Mouse (Mus musculus) limb, embryonic 14.5 days (tissue): ENCODE measurements around the gene Tsfm. TPM values are rescaled to one million over a fixed set of nuclear protein-coding genes. Genes with fewer than 3 reads are reported as not detected.

Experiments
- ATAC-seq: fragments of 200-750 bp; cut with Nextera tagmentation; 2 replicates; pipeline ENCODE4 v1.8.0; 2017; ENCODE audit warnings: low read depth, moderate number of reproducible peaks, moderate TSS enrichment; ENCODE audit not compliant: low FRiP score
- DNase-seq: peaks from one replicate; pipeline ENCODE4 v3.0.0-alpha.2; 2015; ENCODE audit warnings: low spot score
- H3K27ac ChIP-seq: fragments of 300-500 bp; sonication (generic); replicated peaks from 2 replicates; pipeline ENCODE4 v1.5.1; 2014; ENCODE audit warnings: low read depth, mild to moderate bottlenecking, low read length, moderate library complexity, mixed read lengths
- H3K27me3 ChIP-seq: fragments of 300-500 bp; sonication (generic); 2 replicates; pipeline ENCODE4 v1.6.1; 2014; ENCODE audit warnings: low read length, mixed read lengths; ENCODE audit not compliant: control insufficient read depth, insufficient read depth
- H3K36me3 ChIP-seq: fragments of 300-500 bp; sonication (generic); 2 replicates; pipeline ENCODE4 v1.6.1; 2014; ENCODE audit warnings: mild to moderate bottlenecking, low read length, moderate library complexity, mixed read lengths; ENCODE audit not compliant: control insufficient read depth, insufficient read depth
- H3K4me1 ChIP-seq: fragments of 300-500 bp; sonication (generic); 2 replicates; pipeline ENCODE4 v1.6.1; 2014; ENCODE audit warnings: antibody characterized with exemption, low read length, mixed read lengths; ENCODE audit not compliant: control insufficient read depth, insufficient read depth
- H3K4me2 ChIP-seq: fragments of 300-500 bp; sonication (generic); replicated peaks from 2 replicates; pipeline ENCODE4 v1.6.1; 2014; ENCODE audit warnings: low read depth, mild to moderate bottlenecking, low read length, moderate library complexity; ENCODE audit not compliant: severe bottlenecking
- H3K4me3 ChIP-seq: fragments of 300-500 bp; sonication (generic); replicated peaks from 2 replicates; pipeline ENCODE4 v1.5.1; 2014; ENCODE audit warnings: low read length
- H3K9ac ChIP-seq: fragments of 300-500 bp; sonication (generic); 2 replicates; pipeline ENCODE4 v1.6.1; 2014; ENCODE audit warnings: mild to moderate bottlenecking, low read depth, low read length, moderate library complexity; ENCODE audit not compliant: severe bottlenecking
- H3K9me3 ChIP-seq: fragments of 300-500 bp; sonication (generic); 2 replicates; pipeline ENCODE4 v1.6.1; 2016; ENCODE audit warnings: low read length; ENCODE audit not compliant: control insufficient read depth
- POLR2A ChIP-seq: fragments of 200-500 bp; IDR thresholded peaks from 2 replicates; pipeline ENCODE4 v1.8.0; 2012; ENCODE audit warnings: inconsistent platforms, mild to moderate bottlenecking, moderate library complexity, borderline replicate concordance; ENCODE audit not compliant: insufficient read depth, insufficient read length; ENCODE audit errors: extremely low read depth
- WGBS: fragments of 180-500 bp; shearing (Covaris S2); extraction: QIAGEN DNeasy Blood & Tissue Kit; methylation state at CpG from one replicate; pipeline ENCODE4 v1.1.7; 2014; 5-methylcytosine and 5-hydroxymethylcytosine counted together
- polyA plus RNA-seq, 2 experiments: library from polyadenylated mRNA; depleted of rRNA in 1 of 2; stranded (reverse) in 1 of 2; unstranded in 1 of 2; fragments of >200 nt; fragmentation: Nextera tagmentation in 1 of 2; extraction: Ambion mirVana in 1 of 2; gene quantifications; 2 replicates each; pipeline versions ENCODE4 v1.2.1 to v1.2.3; 2012 to 2014

Gene Tsfm
- polyA plus RNA-seq, 2 experiments = 55.8 to 65.2 TPM

DNA sequence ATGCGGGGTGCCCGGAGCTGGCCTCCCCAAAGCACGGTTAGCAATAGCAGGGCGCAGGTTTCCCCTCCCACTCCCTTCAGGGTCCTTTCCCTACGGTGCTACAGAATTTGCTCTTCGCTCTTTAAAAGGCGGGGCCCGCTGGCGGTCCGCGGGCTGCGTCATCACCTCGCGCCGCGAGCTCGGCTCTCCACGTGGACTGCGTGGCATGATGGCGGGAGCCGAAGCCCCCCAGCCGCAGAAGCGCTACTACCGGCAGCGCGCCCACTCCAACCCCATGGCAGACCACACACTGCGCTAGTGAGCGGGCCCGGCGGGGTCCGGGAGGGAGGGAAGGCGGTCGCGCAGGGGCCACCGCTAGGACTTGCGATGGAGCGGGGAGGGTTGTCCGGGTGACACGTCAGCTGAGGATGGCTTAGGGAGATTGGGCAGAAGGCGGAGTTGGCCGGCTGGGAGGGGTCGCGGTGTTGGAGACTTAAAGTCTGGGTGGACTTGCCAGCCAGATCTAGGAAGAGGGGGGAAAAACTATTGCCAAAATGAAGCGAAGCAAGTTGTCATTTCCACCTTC, 11.2 kb upstream of the Tsfm start:
- Histone ChIP-seq H3K9me3 (no peaks in the 10 kb centered on the region), H3K4me3 (peak overlapping the region; percentile 87), H3K4me1 (peaks cover 12% of the 10 kb centered on the region), H3K27me3 (no peaks in the 10 kb centered on the region), H3K9ac (peak overlapping the region; percentile 76), H3K36me3 (peaks cover 22% of the 10 kb centered on the region), H3K27ac (peak overlapping the region; percentile 81), H3K4me2 (peak overlapping the region; percentile 94)
- under 1% methylated on average over 41 of the region's 44 CpGs for WGBS
- ATAC-seq (peak; percentile 89), DNase-seq (peak; percentile 89)
- peak; percentile 75; the same call in 1 of the 2 replicates for TF ChIP-seq POLR2A

DNA sequence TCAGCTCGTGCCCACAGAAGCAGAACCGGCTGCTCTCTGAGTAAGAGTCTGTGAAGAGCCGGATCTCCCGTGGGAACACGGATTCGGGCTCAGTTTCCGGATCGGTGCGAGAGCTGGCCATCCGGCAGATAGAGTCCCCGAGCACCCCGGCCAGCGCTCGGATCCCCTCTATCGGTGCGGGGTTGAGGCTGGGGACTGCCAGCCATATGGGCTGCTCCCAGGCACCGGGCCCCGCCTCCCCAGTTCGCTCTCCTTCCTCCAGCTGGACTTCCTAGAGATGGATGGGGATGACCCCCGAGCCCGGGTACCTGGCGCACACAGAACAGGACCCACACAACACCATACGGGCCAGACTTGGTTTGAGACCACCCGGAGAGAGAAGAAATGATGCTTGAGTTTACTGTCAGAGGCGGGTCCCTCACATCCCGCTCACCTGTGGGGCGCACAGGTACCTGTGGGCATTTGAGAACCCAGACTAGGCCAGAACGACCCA, 10.7 kb upstream of the Tsfm start, which contains the start of the genes Mettl1 and Eef1akmt3:
TSS of gene Mettl1 (plus strand) at position 141 of the 493 bp plus-strand sequence.
TSS of gene Eef1akmt3 (minus strand) at position 240 of the 493 bp plus-strand sequence.
- DNase-seq (no peak), ATAC-seq (peak; percentile 42)
- WGBS = under 1% methylated on average over 27 of the region's 28 CpGs
- H3K27me3 ChIP-seq = no peaks in the 10 kb centered on the region
- peak within 1 kb of the TSS; percentile 94 for H3K4me2 ChIP-seq
- peaks cover 22% of the 10 kb centered on the region for H3K36me3 ChIP-seq
- H3K27ac ChIP-seq = peak within 1 kb of the TSS; percentile 81
- H3K9me3 ChIP-seq = no peaks in the 10 kb centered on the region
- TF ChIP-seq POLR2A = no peak
- H3K4me1 ChIP-seq = peaks cover 12% of the 10 kb centered on the region
- peak within 1 kb of the TSS; percentile 87 for H3K4me3 ChIP-seq
- H3K9ac ChIP-seq = peak within 1 kb of the TSS; percentile 76

DNA sequence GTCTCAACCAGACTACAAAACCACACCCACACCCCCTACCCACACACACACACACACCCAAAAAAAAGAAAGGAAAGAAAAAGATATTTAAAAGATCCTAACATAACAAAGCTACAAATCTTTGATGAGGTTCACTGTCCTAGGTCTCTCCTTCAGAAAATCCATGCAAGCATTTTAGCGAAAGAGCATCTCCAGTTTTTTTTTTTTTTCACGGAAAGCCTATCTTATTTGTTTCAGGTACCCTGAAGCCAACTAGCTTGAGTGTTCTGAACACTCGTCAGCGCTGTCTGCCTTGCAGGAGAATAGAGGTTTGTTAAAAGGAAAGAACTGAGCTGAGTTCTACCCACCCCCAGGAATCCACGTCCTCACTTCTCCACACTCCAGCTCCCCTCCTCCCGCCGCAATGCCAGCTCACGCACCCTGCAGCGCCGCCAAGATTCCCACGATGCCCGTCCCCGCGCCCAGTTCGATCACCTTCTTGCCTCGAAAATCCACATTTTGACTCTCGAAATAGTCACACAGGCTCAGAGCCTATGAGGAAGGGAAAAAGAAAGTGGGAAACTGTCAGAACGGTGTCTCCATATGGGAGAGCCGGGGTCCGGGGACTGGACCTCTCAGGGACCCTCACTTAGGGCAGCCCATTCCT, 10.1 kb upstream of the Tsfm start:
- peak overlapping the region; percentile 81 for H3K27ac ChIP-seq
- H3K4me2 ChIP-seq = peak overlapping the region; percentile 94
- H3K27me3 ChIP-seq = no peaks in the 10 kb centered on the region
- 0 out of 2 replicates have a peak, but pooled peaks have one; percentile 2 for ATAC-seq
- peak overlapping the region; percentile 76 for H3K9ac ChIP-seq
- H3K4me1 ChIP-seq = peaks cover 12% of the 10 kb centered on the region
- WGBS = under 1% methylated on average over 20 of the region's 20 CpGs
- DNase-seq = no peak
- H3K36me3 ChIP-seq = peaks cover 19% of the 10 kb centered on the region
- TF ChIP-seq POLR2A = no peak
- H3K4me3 ChIP-seq = peak overlapping the region; percentile 87
- no peaks in the 10 kb centered on the region for H3K9me3 ChIP-seq

DNA sequence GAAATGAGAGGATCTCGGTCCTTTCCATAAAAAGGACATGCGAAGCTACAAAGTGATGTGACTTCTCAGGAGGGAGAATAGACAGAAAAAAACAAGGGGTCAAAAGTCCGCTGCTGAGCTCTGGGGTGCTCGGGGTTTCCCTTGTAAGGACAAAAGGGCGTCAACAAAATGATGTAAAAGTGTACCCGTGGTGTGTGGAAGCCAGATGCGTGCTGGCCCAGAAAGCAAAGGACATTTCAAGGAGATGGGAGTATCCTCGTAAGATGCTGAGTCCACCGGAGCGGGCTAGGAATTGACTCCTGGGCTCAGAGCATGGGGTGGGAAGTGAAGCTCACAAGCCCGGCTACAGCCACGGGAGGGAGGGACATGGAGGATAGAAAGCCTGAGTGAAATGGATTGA, 7.0 kb upstream of the Tsfm start:
- H3K27me3 ChIP-seq = no peaks in the 10 kb centered on the region
- H3K4me2 ChIP-seq = no peak overlapping the region
- TF ChIP-seq POLR2A = no peak
- H3K9me3 ChIP-seq = no peaks in the 10 kb centered on the region
- peaks cover 10% of the 10 kb centered on the region; the same call in 1 of the 2 replicates for H3K4me1 ChIP-seq
- no peaks in the 10 kb centered on the region for H3K36me3 ChIP-seq
- no peak overlapping the region for H3K27ac ChIP-seq
- H3K4me3 ChIP-seq = no peak overlapping the region
- no peak overlapping the region for H3K9ac ChIP-seq
- ATAC-seq (no peak), DNase-seq (no peak)
- 77% methylated on average over 12 of the region's 12 CpGs for WGBS

DNA sequence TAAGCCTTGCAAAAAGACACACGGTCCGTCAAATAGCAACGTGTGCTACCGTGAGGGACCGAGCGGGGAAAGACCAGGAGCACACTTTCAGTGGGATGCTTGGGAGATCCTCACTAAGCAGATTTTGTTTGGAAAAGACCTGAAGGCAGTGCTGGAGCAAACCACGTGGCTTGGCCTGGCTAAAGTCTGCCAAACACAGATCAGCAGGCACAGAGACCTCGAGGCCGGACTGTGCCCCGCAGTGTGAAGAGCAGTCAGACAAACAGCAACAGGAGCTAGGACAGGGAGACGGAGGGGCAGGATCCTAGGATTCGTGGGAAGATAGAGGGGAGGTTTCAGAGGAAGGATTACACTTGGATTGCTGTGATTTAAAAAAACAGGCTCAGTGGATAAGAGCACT, 5.6 kb upstream of the Tsfm start:
- no peak overlapping the region for H3K4me3 ChIP-seq
- H3K4me2 ChIP-seq = no peak overlapping the region
- H3K9ac ChIP-seq = no peak overlapping the region
- H3K27ac ChIP-seq = no peak overlapping the region
- 82% methylated on average over 12 of the region's 12 CpGs for WGBS
- DNase-seq (no peak), ATAC-seq (no peak)
- no peaks in the 10 kb centered on the region for H3K9me3 ChIP-seq
- H3K27me3 ChIP-seq = no peaks in the 10 kb centered on the region
- H3K4me1 ChIP-seq = 0 out of 2 replicates have a peak, but pooled peaks cover 5% of the 10 kb centered on the region
- H3K36me3 ChIP-seq = no peaks in the 10 kb centered on the region
- no peak for TF ChIP-seq POLR2A
